Mouse (Mus musculus) CH12.LX (cell line): Measurements from ENCODE around the gene Rsph14. TPM values are rescaled to one million over a fixed set of nuclear protein-coding genes. Genes with fewer than 3 reads are reported as not detected.

Source experiments
- DNase-seq: peaks from one replicate; pipeline ENCODE4 v3.0.0-alpha.2; 2013; ENCODE audit errors: extremely low read depth
- H3K27ac ChIP-seq: 2 replicates; pipeline ENCODE4 v1.5.1; 2012; ENCODE audit warnings: low read depth, mild to moderate bottlenecking, control low read depth, moderate library complexity; ENCODE audit not compliant: insufficient read depth
- H3K27me3 ChIP-seq: replicated peaks from 2 replicates; pipeline ENCODE3; 2012; ENCODE audit warnings: inconsistent platforms
- H3K36me3 ChIP-seq, 2 experiments: replicated peaks in 1 of 2; 2 replicates each; pipeline versions ENCODE3 to v1.6.1; 2012; ENCODE audit warnings: inconsistent platforms in 1 of 2, low read length in 1 of 2, mild to moderate bottlenecking in 1 of 2, mixed read lengths in 1 of 2, moderate library complexity in 1 of 2; ENCODE audit not compliant: control insufficient read depth in 1 of 2, insufficient read depth in 1 of 2
- H3K4me1 ChIP-seq, 2 experiments: 2 replicates each; pipeline ENCODE4 v1.6.1; 2012; ENCODE audit warnings: inconsistent platforms in 1 of 2, moderate library complexity in 1 of 2; ENCODE audit not compliant: insufficient read depth in 2 of 2, control insufficient read depth in 1 of 2
- H3K4me2 ChIP-seq: 2 replicates; pipeline ENCODE4 v1.6.1; 2012; ENCODE audit warnings: low read depth, mild to moderate bottlenecking, control low read depth; ENCODE audit not compliant: poor library complexity, insufficient read depth, severe bottlenecking
- H3K4me3 ChIP-seq, 3 experiments: fragments of 150-350 bp in 1 of 3; sonication (generic) in 1 of 3; replicated peaks in 1 of 3; 2 replicates each; pipeline versions ENCODE3 to v1.5.1; 2011 to 2012; ENCODE audit warnings: low read depth in 2 of 3, low read length in 2 of 3, mild to moderate bottlenecking in 2 of 3, moderate library complexity in 2 of 3, control low read depth in 1 of 3, improper control_type of control experiment in 1 of 3, inconsistent platforms in 1 of 3, mixed read lengths in 1 of 3; ENCODE audit not compliant: poor library complexity in 1 of 3
- H3K79me2 ChIP-seq: replicated peaks from 2 replicates; pipeline ENCODE4 v1.6.1; 2012; ENCODE audit warnings: mild to moderate bottlenecking, moderate library complexity; ENCODE audit not compliant: control insufficient read depth, poor library complexity, insufficient read depth, severe bottlenecking; ENCODE audit errors: extremely low read depth
- H3K9ac ChIP-seq: 2 replicates; pipeline ENCODE4 v1.6.1; 2012; ENCODE audit warnings: low read depth, mild to moderate bottlenecking, control low read depth, moderate library complexity; ENCODE audit not compliant: insufficient read depth
- H3K9me3 ChIP-seq: replicated peaks from 2 replicates; pipeline ENCODE3; 2012; ENCODE audit warnings: low read length, inconsistent platforms, mixed read lengths
- BHLHE40 ChIP-seq: IDR thresholded peaks from 2 replicates; pipeline ENCODE4 v1.6.1; 2011; ENCODE audit warnings: mild to moderate bottlenecking, low read depth, low read length, improper control_type of control experiment
- CHD1 ChIP-seq: IDR thresholded peaks from 2 replicates; pipeline ENCODE4 v1.6.1; 2012; ENCODE audit warnings: low read depth, low read length, improper control_type of control experiment, inconsistent platforms
- CHD2 ChIP-seq: IDR thresholded peaks from 2 replicates; pipeline ENCODE4 v1.6.1; 2011; ENCODE audit warnings: low read length, improper control_type of control experiment
- CTCF ChIP-seq, 2 experiments: IDR thresholded peaks in 1 of 2; conservative IDR thresholded peaks in 1 of 2; 2 replicates each; pipeline ENCODE4 v1.5.1; 2011 to 2012; ENCODE audit warnings: low read depth in 2 of 2, low read length in 2 of 2, improper control_type of control experiment in 1 of 2, inconsistent platforms in 1 of 2, mild to moderate bottlenecking in 1 of 2, moderate library complexity in 1 of 2
- E2F4 ChIP-seq: IDR thresholded peaks from 2 replicates; pipeline ENCODE4 v1.6.1; 2011; ENCODE audit warnings: low read depth, low read length, improper control_type of control experiment; ENCODE audit not compliant: insufficient replicate concordance
- ELF1 ChIP-seq: IDR thresholded peaks from 2 replicates; pipeline ENCODE4 v1.6.1; 2014; ENCODE audit warnings: low read depth, mild to moderate bottlenecking, inconsistent platforms, low read length, improper control_type of control experiment
- EP300 ChIP-seq: IDR thresholded peaks from 2 replicates; pipeline ENCODE4 v1.6.1; 2011; ENCODE audit warnings: low read length, improper control_type of control experiment
- ETS1 ChIP-seq: conservative IDR thresholded peaks from 2 replicates; pipeline ENCODE4 v1.6.1; 2012; ENCODE audit warnings: low read depth, mild to moderate bottlenecking, inconsistent platforms, low read length, improper control_type of control experiment, moderate library complexity
- GABPA ChIP-seq: IDR thresholded peaks from 2 replicates; pipeline ENCODE4 v1.6.1; 2012; ENCODE audit warnings: low read depth, low read length, improper control_type of control experiment, inconsistent platforms; ENCODE audit not compliant: insufficient replicate concordance
- HCFC1 ChIP-seq: IDR thresholded peaks from 2 replicates; pipeline ENCODE4 v1.6.1; 2012; ENCODE audit warnings: low read depth, mild to moderate bottlenecking, inconsistent platforms, low read length, improper control_type of control experiment
- IRF4 ChIP-seq: IDR thresholded peaks from 2 replicates; pipeline ENCODE4 v1.6.1; 2014; ENCODE audit warnings: low read depth, mild to moderate bottlenecking, inconsistent platforms, low read length, improper control_type of control experiment
- JUN ChIP-seq: IDR thresholded peaks from 2 replicates; pipeline ENCODE4 v1.6.1; 2011; ENCODE audit warnings: low read depth, mild to moderate bottlenecking, low read length, improper control_type of control experiment, moderate library complexity; ENCODE audit not compliant: insufficient read depth
- JUND ChIP-seq: conservative IDR thresholded peaks from 2 replicates; pipeline ENCODE4 v1.6.1; 2011; ENCODE audit warnings: low read depth, low read length, improper control_type of control experiment
- KAT2A ChIP-seq: IDR thresholded peaks from 2 replicates; pipeline ENCODE4 v1.6.1; 2012; ENCODE audit warnings: low read length, improper control_type of control experiment, inconsistent platforms; ENCODE audit not compliant: insufficient replicate concordance
- MAFK ChIP-seq: IDR thresholded peaks from 2 replicates; pipeline ENCODE4 v1.6.1; 2011; ENCODE audit warnings: low read length, improper control_type of control experiment; ENCODE audit not compliant: insufficient replicate concordance
- MAX ChIP-seq: IDR thresholded peaks from 2 replicates; pipeline ENCODE4 v1.6.1; 2011; ENCODE audit warnings: low read length, improper control_type of control experiment
- MAZ ChIP-seq: IDR thresholded peaks from 2 replicates; pipeline ENCODE4 v1.6.1; 2012; ENCODE audit warnings: low read depth, mild to moderate bottlenecking, inconsistent platforms, low read length, improper control_type of control experiment, moderate library complexity
- MEF2A ChIP-seq: IDR thresholded peaks from 2 replicates; pipeline ENCODE4 v1.6.1; 2014; ENCODE audit warnings: low read depth, mild to moderate bottlenecking, inconsistent platforms, low read length, improper control_type of control experiment, borderline replicate concordance
- MXI1 ChIP-seq: IDR thresholded peaks from 2 replicates; pipeline ENCODE4 v1.6.1; 2011; ENCODE audit warnings: mild to moderate bottlenecking, low read depth, low read length, improper control_type of control experiment
- MYC ChIP-seq: IDR thresholded peaks from 2 replicates; pipeline ENCODE4 v1.6.1; 2011; ENCODE audit warnings: low read depth, mild to moderate bottlenecking, improper control_type of control experiment, low read length
- NELFE ChIP-seq: IDR thresholded peaks from 2 replicates; pipeline ENCODE4 v1.6.1; 2011; ENCODE audit warnings: low read depth, low read length, improper control_type of control experiment
- NRF1 ChIP-seq: IDR thresholded peaks from 2 replicates; pipeline ENCODE4 v1.6.1; 2014; ENCODE audit warnings: low read depth, mild to moderate bottlenecking, inconsistent platforms, low read length, improper control_type of control experiment, moderate library complexity
- PAX5 ChIP-seq: IDR thresholded peaks from 2 replicates; pipeline ENCODE4 v1.6.1; 2012; ENCODE audit warnings: low read length, inconsistent platforms, mixed read lengths
- POLR2A ChIP-seq: IDR thresholded peaks from 2 replicates; pipeline ENCODE4 v1.6.1; 2011; ENCODE audit warnings: low read depth, mild to moderate bottlenecking, improper control_type of control experiment, low read length
- POLR2AphosphoS2 ChIP-seq: IDR thresholded peaks from 2 replicates; pipeline ENCODE4 v1.6.1; 2011; ENCODE audit warnings: low read depth, low read length, improper control_type of control experiment
- RAD21 ChIP-seq: IDR thresholded peaks from 2 replicates; pipeline ENCODE4 v1.6.1; 2011; ENCODE audit warnings: low read depth, mild to moderate bottlenecking, low read length, improper control_type of control experiment, moderate library complexity
- RCOR1 ChIP-seq: conservative IDR thresholded peaks from 2 replicates; pipeline ENCODE4 v1.6.1; 2012; ENCODE audit warnings: low read depth, mild to moderate bottlenecking, inconsistent platforms, low read length, improper control_type of control experiment
- SIN3A ChIP-seq: IDR thresholded peaks from 2 replicates; pipeline ENCODE4 v1.6.1; 2012; ENCODE audit warnings: low read length, improper control_type of control experiment, inconsistent platforms
- SMC3 ChIP-seq: IDR thresholded peaks from 2 replicates; pipeline ENCODE4 v1.6.1; 2011; ENCODE audit warnings: low read depth, low read length, improper control_type of control experiment
- TBP ChIP-seq: conservative IDR thresholded peaks from 2 replicates; pipeline ENCODE4 v1.6.1; 2011; ENCODE audit warnings: low read depth, low read length, improper control_type of control experiment
- TCF12 ChIP-seq: IDR thresholded peaks from 2 replicates; pipeline ENCODE4 v1.6.1; 2014; ENCODE audit warnings: low read depth, mild to moderate bottlenecking, inconsistent platforms, low read length, improper control_type of control experiment
- UBTF ChIP-seq: IDR thresholded peaks from 2 replicates; pipeline ENCODE4 v1.6.1; 2012; ENCODE audit warnings: low read depth, mild to moderate bottlenecking, inconsistent platforms, low read length, improper control_type of control experiment, moderate library complexity
- USF1 ChIP-seq: IDR thresholded peaks from 2 replicates; pipeline ENCODE4 v1.6.1; 2014; ENCODE audit warnings: low read depth, mild to moderate bottlenecking, inconsistent platforms, low read length, improper control_type of control experiment
- USF2 ChIP-seq: conservative IDR thresholded peaks from 2 replicates; pipeline ENCODE4 v1.6.1; 2011; ENCODE audit warnings: low read depth, low read length, improper control_type of control experiment
- ZC3H11A ChIP-seq: IDR thresholded peaks from 2 replicates; pipeline ENCODE4 v1.6.1; 2012; ENCODE audit warnings: low read depth, mild to moderate bottlenecking, inconsistent platforms, low read length, improper control_type of control experiment
- ZKSCAN1 ChIP-seq: IDR thresholded peaks from 2 replicates; pipeline ENCODE4 v1.6.1; 2012; ENCODE audit warnings: low read depth, inconsistent platforms, low read length, improper control_type of control experiment, borderline replicate concordance
- ZMIZ1 ChIP-seq: IDR thresholded peaks from 2 replicates; pipeline ENCODE4 v1.6.1; 2012; ENCODE audit warnings: low read depth, mild to moderate bottlenecking, inconsistent platforms, low read length, improper control_type of control experiment
- ZNF384 ChIP-seq: IDR thresholded peaks from 2 replicates; pipeline ENCODE4 v1.6.1; 2012; ENCODE audit warnings: low read depth, low read length, improper control_type of control experiment, inconsistent platforms
- dilution Hi-C: fragments of 300-500 bp; cut with MboI; formaldehyde crosslinking; loops from 2 replicates; pipeline ENCODE4 v1.14.3; 2020; ENCODE audit warnings: low sequenced_read_pairs; ENCODE audit not compliant: extremely low pct_unique_long_range_greater_than_20kb, extremely low pct_ligation_motif_present
- in situ Hi-C: fragments of 300-500 bp; cut with MboI; formaldehyde crosslinking; loops from 3 replicates; pipeline ENCODE4 v1.14.3; 2019; ENCODE audit warnings: low sequenced_read_pairs, low pct_ligation_motif_present, low pct_unique_long_range_greater_than_20kb, mixed read lengths
- polyA plus RNA-seq: library from polyadenylated mRNA; unstranded; fragments of >175 nt; gene quantifications from 2 replicates; pipeline ENCODE4 v1.2.1, GENCODE M21; 2012; ENCODE audit warnings: low read depth; ENCODE audit not compliant: insufficient read length
- total RNA-seq, 2 experiments: library from RNA; depleted of rRNA; stranded (reverse); fragments of 300-350 nt in 1 of 2; fragments of >200 nt in 1 of 2; gene quantifications; 2 replicates each; pipeline ENCODE4 v1.2.3; 2012 to 2014

Rsph14 gene
- total and polyA plus RNA-seq, 3 experiments = not detected

- in situ Hi-C loops = no loop called here
- dilution Hi-C loops = no loop called here
- Histone ChIP-seq H3K36me3 (peaks cover 0 to 16% of the 10 kb centered on the region in 2 experiments), H3K27ac (no peak overlapping the region), H3K4me1 (peaks cover 17 to 69% of the 10 kb centered on the region in 2 experiments), H3K9me3 (no peaks in the 10 kb centered on the region), H3K79me2 (peaks cover 26% of the 10 kb centered on the region), H3K4me2 (peak overlapping the region; percentile 82), H3K4me3 (peak overlapping the region; percentile 55 to 85 (median 76)), H3K9ac (peak overlapping the region; percentile 49; the same call in 1 of the 2 replicates), H3K27me3 (no peaks in the 10 kb centered on the region)
- TF ChIP-seq ZMIZ1 = no peak
- no peak for TF ChIP-seq JUN
- no peak for TF ChIP-seq RCOR1
- no peak for TF ChIP-seq USF1
- TF ChIP-seq GABPA = no peak
- TF ChIP-seq ZNF384 = no peak
- TF ChIP-seq NRF1 = no peak
- TF ChIP-seq PAX5 = no peak
- TF ChIP-seq CTCF (conservative IDR thresholded peaks at IDR 0.05 in 1 of 2, IDR thresholded peaks at IDR 0.05 in 1 of 2; ENCODE audit: low read depth in 2 of 2, low read length in 2 of 2) = peak; percentile 30 to 99; a peak in 2 of 4 replicates
- peak; percentile 67; the same call in 1 of the 2 replicates for TF ChIP-seq MAZ
- TF ChIP-seq SMC3 = peak; percentile 99
- TF ChIP-seq MXI1 = peak; percentile 71
- peak; percentile 99 for TF ChIP-seq RAD21
- TF ChIP-seq MAFK = no peak
- no peak for TF ChIP-seq POLR2AphosphoS2
- TF ChIP-seq ELF1 = peak; percentile 63
- TF ChIP-seq E2F4 = peak; percentile 62; the same call in 1 of the 2 replicates
- peak; percentile 53; the same call in 1 of the 2 replicates for TF ChIP-seq MEF2A
- TF ChIP-seq MYC = 0 out of 2 replicates have a peak, but pooled peaks have one; percentile 40
- peak; percentile 61; the same call in 1 of the 2 replicates for TF ChIP-seq TCF12
- no peak for TF ChIP-seq TBP
- TF ChIP-seq IRF4 = peak; percentile 63; the same call in 1 of the 2 replicates
- no peak for TF ChIP-seq CHD1
- peak; percentile 20; the same call in 1 of the 2 replicates for TF ChIP-seq BHLHE40
- TF ChIP-seq ZC3H11A = peak; percentile 95
- TF ChIP-seq UBTF = no peak
- no peak; the same call in 1 of the 2 replicates for TF ChIP-seq JUND
- no peak for TF ChIP-seq CHD2
- TF ChIP-seq MAX = no peak
- no peak for TF ChIP-seq EP300
- TF ChIP-seq ETS1 = no peak
- peak; percentile 85 for TF ChIP-seq SIN3A
- TF ChIP-seq NELFE = peak; percentile 62; the same call in 1 of the 2 replicates
- no peak; the same call in 1 of the 2 replicates for TF ChIP-seq HCFC1
- TF ChIP-seq ZKSCAN1 = peak; percentile 97
- no peak for TF ChIP-seq KAT2A
- no peak for TF ChIP-seq USF2
- no peak for TF ChIP-seq POLR2A
- DNase-seq = peak; percentile 83
Observed at GRCm38 (mm10) chr10:75059396-75059795, 27.0 kb upstream of the Rsph14 start.
